Mouse (Mus musculus): ENCODE measurements around the gene Hpse2. TPM values are rescaled to one million over a fixed set of nuclear protein-coding genes. Genes with fewer than 3 reads are reported as not detected.
A peak's percentile ranks its signal among the peaks of the same experiment; 100 is the strongest.

Hpse2 gene
- polyA plus RNA-seq, 1 experiment = not detected

DNA sequence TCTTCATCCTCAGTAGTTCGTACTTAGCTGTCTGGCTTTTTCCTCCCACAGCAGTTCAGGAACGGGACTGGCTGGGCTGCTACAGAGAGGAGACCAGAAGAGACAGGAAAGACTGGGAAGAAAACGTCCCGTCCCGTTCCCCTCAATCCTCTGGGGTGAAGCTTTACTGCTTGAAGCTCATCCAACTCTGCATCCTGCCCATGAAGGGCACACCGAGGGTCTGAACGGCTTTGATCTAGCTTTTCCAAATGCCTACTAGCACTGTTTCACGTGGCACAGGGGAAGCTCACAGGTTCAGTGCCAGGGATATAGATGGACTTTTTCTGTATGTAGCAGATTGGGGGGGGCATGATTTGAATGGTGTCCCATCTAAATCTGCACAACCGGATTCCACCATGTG lies 592.4 kb downstream of the Hpse2 start:
- no peak overlapping the region for H3K4me3 ChIP-seq (ENCODE audit: insufficient read depth, low read depth, low read length)
- H3K4me1 ChIP-seq (ENCODE audit: control insufficient read depth, insufficient read depth, low read length) = peaks cover 9% of the 10 kb centered on the region
- WGBS = 37% methylated on average over 9 of the region's 9 CpGs
- no peak overlapping the region for H3K27ac ChIP-seq (ENCODE audit: insufficient read depth, low read depth, low read length)
- TF ChIP-seq CTCF (IDR thresholded peaks at IDR 0.05; ENCODE audit: insufficient read depth, low read depth, low read length) (no peak), POLR2A (IDR thresholded peaks at IDR 0.05; ENCODE audit: insufficient read depth, low read depth, low read length) (no peak)

DNA sequence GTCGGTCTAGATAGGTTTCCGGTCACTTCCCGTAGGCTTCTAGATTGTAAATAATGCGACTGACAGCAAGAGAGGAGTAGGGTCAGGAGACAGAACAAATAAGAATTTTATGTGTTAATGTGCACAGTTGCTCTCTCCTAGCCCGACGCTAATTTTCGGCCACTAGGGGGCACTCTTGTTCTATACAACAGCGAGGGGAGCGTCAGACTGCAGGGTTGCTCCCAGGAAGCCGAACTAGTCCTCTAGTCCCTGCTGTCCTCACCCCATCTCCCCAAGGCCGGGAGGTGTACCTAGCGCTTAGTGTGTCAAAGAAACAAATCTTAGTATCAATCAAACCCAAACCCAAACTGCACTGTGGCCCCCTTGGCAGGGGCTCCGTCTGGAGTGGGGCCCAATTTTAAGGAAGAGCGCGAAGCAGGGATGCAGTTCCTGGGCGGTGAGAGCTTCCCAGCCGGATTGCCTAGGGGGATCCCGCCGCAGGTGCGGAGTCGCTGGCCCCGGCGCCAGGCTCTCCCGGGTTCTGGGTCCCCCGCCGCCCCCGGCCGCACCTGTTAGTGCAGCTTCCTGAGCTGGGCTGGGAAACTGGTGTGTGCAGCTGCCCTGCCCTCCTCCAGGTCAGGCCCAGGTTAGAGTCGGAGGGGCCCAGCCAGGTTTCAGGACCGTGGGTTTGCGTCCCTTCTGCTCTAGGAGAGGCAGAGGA lies 593.1 kb downstream of the Hpse2 start:
- 3% methylated on average over 31 of the region's 31 CpGs for WGBS
- TF ChIP-seq POLR2A (IDR thresholded peaks at IDR 0.05; ENCODE audit: insufficient read depth, low read depth, low read length) (no peak), CTCF (IDR thresholded peaks at IDR 0.05; ENCODE audit: insufficient read depth, low read depth, low read length) (peak; percentile 69)

DNA sequence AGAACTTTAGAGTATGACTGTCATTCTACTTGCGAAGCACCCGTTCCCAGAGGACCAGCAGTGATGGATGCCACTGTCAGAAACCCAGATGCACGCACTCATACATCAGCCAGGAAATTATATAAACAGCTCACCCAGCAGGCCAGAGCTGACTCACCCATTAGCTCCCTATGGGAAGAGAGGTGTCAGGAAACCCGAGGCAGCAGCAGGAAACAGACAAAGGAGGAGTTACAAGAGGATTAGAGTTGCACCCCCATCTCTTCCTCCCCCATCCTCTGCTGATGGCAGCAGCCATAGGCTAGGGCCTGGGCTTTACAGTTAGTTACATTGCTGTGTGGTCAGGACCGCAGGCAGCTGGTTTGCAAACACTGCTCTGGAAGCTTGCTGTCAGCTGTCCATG lies 599.8 kb downstream of the Hpse2 start:
- 32% methylated on average over 5 of the region's 5 CpGs for WGBS
- Histone ChIP-seq H3K27ac (ENCODE audit: insufficient read depth, low read depth, low read length) (no peak overlapping the region), H3K4me1 (ENCODE audit: control insufficient read depth, insufficient read depth, low read length) (peaks cover 29% of the 10 kb centered on the region), H3K4me3 (ENCODE audit: insufficient read depth, low read depth, low read length) (no peak overlapping the region)
- TF ChIP-seq CTCF (IDR thresholded peaks at IDR 0.05; ENCODE audit: insufficient read depth, low read depth, low read length) (no peak), POLR2A (IDR thresholded peaks at IDR 0.05; ENCODE audit: insufficient read depth, low read depth, low read length) (no peak)

More for the DNA sequence above, 593.1 kb downstream of the Hpse2 start:
- H3K27ac ChIP-seq (ENCODE audit: insufficient read depth, low read depth, low read length) = no peak overlapping the region
- peak overlapping the region; percentile 36 for H3K4me3 ChIP-seq (ENCODE audit: insufficient read depth, low read depth, low read length)
- H3K4me1 ChIP-seq (ENCODE audit: control insufficient read depth, insufficient read depth, low read length) = peaks cover 9% of the 10 kb centered on the region

DNA sequence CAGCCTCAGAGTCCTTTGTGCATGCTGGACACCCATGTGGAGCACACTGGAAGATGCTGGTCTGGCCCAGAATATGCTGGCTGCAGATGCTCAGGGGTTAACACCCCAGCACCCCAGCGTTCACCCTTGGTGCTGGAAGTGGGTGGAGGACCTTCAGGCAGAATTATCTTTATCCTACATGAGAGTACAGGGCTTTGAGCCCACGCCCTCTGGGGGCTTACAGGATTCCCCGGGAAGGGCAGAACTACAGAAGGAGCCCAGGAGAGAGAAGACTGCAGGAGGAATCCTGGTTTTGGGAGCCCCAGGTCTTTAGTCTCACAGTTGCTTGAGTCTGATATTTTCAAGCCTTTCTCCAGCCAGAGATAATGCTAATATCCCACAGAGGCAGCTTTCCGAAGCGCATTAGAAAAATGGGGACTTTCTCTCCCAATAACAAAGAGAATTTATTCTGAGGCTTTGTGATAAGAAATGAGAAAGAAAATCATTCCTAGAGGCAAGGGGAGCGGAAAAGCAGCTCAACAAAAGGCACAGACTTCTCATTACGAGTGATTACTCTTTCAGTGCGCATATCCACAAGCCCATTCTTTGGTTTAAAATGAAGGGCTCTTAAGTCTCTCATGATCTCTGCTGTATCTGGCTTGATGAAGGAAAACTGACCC lies 602.5 kb downstream of the Hpse2 start:
- Histone ChIP-seq H3K4me1 (ENCODE audit: control insufficient read depth, insufficient read depth, low read length) (peaks cover 29% of the 10 kb centered on the region), H3K4me3 (ENCODE audit: insufficient read depth, low read depth, low read length) (no peak overlapping the region), H3K27ac (ENCODE audit: insufficient read depth, low read depth, low read length) (no peak overlapping the region)
- no peak for TF ChIP-seq POLR2A (IDR thresholded peaks at IDR 0.05; ENCODE audit: insufficient read depth, low read depth, low read length)
- TF ChIP-seq CTCF (IDR thresholded peaks at IDR 0.05; ENCODE audit: insufficient read depth, low read depth, low read length) = no peak
- WGBS = 38% methylated on average over 8 of the region's 8 CpGs

DNA sequence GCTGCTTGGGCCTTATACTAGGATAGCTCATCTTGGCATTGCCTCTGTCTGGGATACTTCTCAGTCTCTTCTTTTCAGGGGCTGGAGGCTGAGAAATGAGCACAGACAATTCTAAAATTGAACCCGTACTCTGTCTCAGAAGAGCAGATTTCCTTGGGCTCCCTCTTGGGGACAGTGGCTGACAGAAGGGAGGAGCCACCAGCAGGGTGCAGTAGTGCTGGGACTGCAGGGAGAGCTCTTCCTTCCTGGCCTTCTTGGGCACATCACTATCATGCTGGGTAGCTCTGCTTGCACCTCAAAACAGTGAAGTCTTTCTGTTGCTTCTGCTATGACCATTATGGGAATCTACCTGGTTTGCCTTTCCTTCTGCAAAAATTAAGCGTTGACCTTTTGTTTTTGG lies 603.0 kb downstream of the Hpse2 start:
- peaks cover 30% of the 10 kb centered on the region for H3K4me1 ChIP-seq (ENCODE audit: control insufficient read depth, insufficient read depth, low read length)
- WGBS = 49% methylated on average over 2 of the region's 2 CpGs
- H3K4me3 ChIP-seq (ENCODE audit: insufficient read depth, low read depth, low read length) = no peak overlapping the region
- no peak overlapping the region for H3K27ac ChIP-seq (ENCODE audit: insufficient read depth, low read depth, low read length)
- no peak for TF ChIP-seq POLR2A (IDR thresholded peaks at IDR 0.05; ENCODE audit: insufficient read depth, low read depth, low read length)
- no peak for TF ChIP-seq CTCF (IDR thresholded peaks at IDR 0.05; ENCODE audit: insufficient read depth, low read depth, low read length)

DNA sequence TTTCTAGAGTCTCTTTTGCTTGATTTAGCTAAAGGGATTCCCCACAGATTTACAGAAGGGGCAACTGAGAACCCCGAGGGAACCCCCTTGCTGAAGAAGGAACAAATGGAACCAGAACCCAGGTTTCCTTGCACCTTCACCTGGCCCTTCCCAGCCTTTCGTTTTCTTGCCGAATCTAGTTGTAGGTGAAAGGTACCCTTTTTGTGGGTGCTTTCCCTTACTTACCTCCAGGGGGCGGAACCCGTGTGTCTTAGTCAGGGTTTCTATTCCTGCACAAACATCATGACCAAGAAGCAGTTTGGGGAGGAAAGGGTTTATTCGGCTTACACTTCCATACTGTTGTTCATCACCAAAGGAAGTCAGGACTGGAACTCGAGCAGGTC lies 608.0 kb downstream of the Hpse2 start:
- Histone ChIP-seq H3K4me1 (ENCODE audit: control insufficient read depth, insufficient read depth, low read length) (peaks cover 15% of the 10 kb centered on the region), H3K4me3 (ENCODE audit: insufficient read depth, low read depth, low read length) (peak overlapping the region; percentile 76), H3K27ac (ENCODE audit: insufficient read depth, low read depth, low read length) (peak overlapping the region; percentile 76; the same call in 1 of the 2 replicates)
- WGBS = 53% methylated on average over 7 of the region's 7 CpGs

DNA sequence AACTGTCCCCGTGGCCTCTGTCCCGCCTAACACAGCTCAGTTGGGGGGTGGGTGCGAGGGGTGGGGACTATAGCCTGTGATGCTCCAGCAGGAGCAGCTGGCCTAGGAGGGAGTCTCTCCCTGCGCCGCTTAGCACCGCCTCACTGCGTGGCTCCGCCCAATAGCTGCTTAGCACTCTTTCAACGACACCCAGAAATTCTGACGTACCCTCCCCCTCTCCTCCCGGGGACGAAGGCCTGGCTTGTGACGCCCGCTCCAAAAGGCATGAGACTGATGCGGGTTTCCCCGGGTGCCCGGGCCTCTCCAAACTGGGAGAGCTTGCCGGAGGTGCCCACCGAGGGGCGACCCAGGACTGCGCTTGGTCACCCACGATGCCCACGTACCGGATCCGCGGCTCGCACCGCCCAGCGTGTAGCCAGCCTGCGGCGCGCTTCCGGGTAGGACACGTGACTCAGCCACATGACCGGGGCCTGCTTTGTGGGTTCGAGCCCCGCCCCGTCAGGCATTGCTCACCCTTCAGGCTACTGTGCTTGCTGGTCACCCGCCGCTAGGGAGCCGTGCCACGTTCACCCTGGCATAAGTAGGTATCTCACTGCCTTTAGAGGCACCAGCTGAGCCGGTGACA lies 608.5 kb downstream of the Hpse2 start, which contains the start of gene Hps1:
Gene Hps1 (minus strand): TSS at position 448 of the 625 bp plus-strand sequence.
- WGBS = under 1% methylated on average over 43 of the region's 43 CpGs
- H3K27ac ChIP-seq (ENCODE audit: insufficient read depth, low read depth, low read length) = peak within 1 kb of the TSS; percentile 76
- TF ChIP-seq POLR2A (IDR thresholded peaks at IDR 0.05; ENCODE audit: insufficient read depth, low read depth, low read length) (0 out of 2 replicates have a peak, but pooled peaks have one; percentile 32), CTCF (IDR thresholded peaks at IDR 0.05; ENCODE audit: insufficient read depth, low read depth, low read length) (no peak)
- H3K4me1 ChIP-seq (ENCODE audit: control insufficient read depth, insufficient read depth, low read length) = peaks cover 12% of the 10 kb centered on the region
- H3K4me3 ChIP-seq (ENCODE audit: insufficient read depth, low read depth, low read length) = peak within 1 kb of the TSS; percentile 76

DNA sequence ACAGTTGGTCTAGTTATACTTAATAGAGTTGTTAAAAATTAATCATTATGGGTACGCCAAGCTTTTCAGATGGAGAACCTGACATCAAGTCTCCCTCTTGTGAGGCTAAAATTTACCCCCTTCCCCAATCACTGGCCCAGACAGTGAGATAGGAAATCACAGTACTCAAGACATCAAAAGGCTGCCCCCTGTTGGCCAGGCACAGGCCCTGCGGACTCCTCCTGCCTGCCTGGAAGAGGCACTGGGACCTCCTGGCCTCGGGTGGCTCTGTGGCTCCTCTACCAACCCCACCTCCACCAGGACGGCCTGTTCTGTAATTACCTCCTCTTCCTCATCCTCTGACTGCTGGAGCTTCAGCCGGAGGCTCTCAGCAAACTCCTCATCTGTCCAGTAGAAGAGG lies 610.4 kb downstream of the Hpse2 start:
- no peak overlapping the region for H3K27ac ChIP-seq (ENCODE audit: insufficient read depth, low read depth, low read length)
- WGBS = 82% methylated on average over 5 of the region's 5 CpGs
- H3K4me1 ChIP-seq (ENCODE audit: control insufficient read depth, insufficient read depth, low read length) = peaks cover 12% of the 10 kb centered on the region
- no peak overlapping the region for H3K4me3 ChIP-seq (ENCODE audit: insufficient read depth, low read depth, low read length)
- TF ChIP-seq POLR2A (IDR thresholded peaks at IDR 0.05; ENCODE audit: insufficient read depth, low read depth, low read length) (no peak), CTCF (IDR thresholded peaks at IDR 0.05; ENCODE audit: insufficient read depth, low read depth, low read length) (no peak)

DNA sequence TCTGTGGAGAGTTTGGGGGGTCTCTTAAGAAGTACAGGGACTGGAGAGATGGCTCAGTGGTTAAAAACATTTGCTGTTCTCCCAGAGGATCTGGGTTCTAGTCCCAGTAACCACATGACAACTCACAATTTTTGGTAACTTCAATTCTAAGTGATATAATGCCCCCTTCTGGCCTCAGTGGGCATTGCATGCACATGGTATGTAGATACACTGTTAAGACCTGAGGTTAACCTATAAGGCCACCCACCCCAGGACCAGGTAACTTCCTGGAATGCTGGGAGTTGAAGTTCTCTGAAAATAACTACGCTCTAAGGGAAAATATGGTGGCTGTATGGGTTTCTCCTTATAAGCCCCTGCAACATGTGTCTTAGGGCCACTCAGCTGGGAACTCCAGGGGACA lies 611.3 kb downstream of the Hpse2 start:
- Histone ChIP-seq H3K27ac (ENCODE audit: insufficient read depth, low read depth, low read length) (no peak overlapping the region), H3K4me1 (ENCODE audit: control insufficient read depth, insufficient read depth, low read length) (peaks cover 12% of the 10 kb centered on the region), H3K4me3 (ENCODE audit: insufficient read depth, low read depth, low read length) (no peak overlapping the region)
- 100% methylated on average over 1 of the region's 1 CpGs for WGBS
- TF ChIP-seq CTCF (IDR thresholded peaks at IDR 0.05; ENCODE audit: insufficient read depth, low read depth, low read length) (no peak), POLR2A (IDR thresholded peaks at IDR 0.05; ENCODE audit: insufficient read depth, low read depth, low read length) (no peak)

All from olfactory bulb, adult 2 months (tissue).